Mouse (Mus musculus): ENCODE data around the gene Uxs1. TPM values are rescaled to one million over a fixed set of nuclear protein-coding genes. Genes with fewer than 3 reads are reported as not detected.

Gene Uxs1
- polyA plus RNA-seq, 1 experiment from 2014 or later = 32.3 TPM

DNA sequence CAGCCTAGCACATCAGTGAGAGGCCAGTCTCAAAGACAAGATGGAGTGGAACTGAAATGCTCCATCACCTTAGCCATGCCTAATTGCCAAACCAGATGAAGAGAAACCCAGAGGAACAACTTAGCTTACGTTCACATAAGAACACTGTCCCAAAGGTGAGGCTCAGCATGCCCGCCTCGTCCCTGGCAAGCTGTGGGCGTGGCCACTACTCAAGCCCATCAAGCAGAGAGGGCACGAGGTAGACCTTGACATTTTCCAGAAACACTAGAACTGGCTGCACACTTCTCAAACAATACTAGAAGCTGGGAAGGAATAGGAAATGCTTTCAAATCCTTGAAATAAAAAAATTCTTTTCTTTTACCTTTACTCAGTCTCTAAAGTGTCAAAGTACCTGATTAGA lies 5.0 kb downstream of the Uxs1 start:
- peaks cover 3% of the 10 kb centered on the region; the same call in 1 of the 2 replicates for H3K4me1 ChIP-seq (ENCODE audit: insufficient read depth)
- H3K9ac ChIP-seq = no peak overlapping the region
- no peak for TF ChIP-seq CTCF (IDR thresholded peaks at IDR 0.05; ENCODE audit: low read depth)
- no peak overlapping the region for H3K4me3 ChIP-seq (ENCODE audit: low read depth, low read length)
- H3K9me3 ChIP-seq (ENCODE audit: low read depth, low read length) = no peaks in the 10 kb centered on the region
- DNase-seq (no peak), ATAC-seq (ENCODE audit: insufficient read depth) (no peak)
- no peak overlapping the region for H3K27ac ChIP-seq (ENCODE audit: low read depth)
- 70% methylated on average over 5 of the region's 5 CpGs for WGBS
- H3K36me3 ChIP-seq (ENCODE audit: insufficient read depth) = no peaks in the 10 kb centered on the region
- no peak overlapping the region for H3K4me2 ChIP-seq
- H3K27me3 ChIP-seq (ENCODE audit: insufficient read depth, low read length) = no peaks in the 10 kb centered on the region

GRCm38 (mm10) chr1:43821804-43822203 lies 5.8 kb downstream of the Uxs1 start:
- DNase-seq = no peak
- no peak for TF ChIP-seq CTCF (IDR thresholded peaks at IDR 0.05; ENCODE audit: low read depth)

DNA sequence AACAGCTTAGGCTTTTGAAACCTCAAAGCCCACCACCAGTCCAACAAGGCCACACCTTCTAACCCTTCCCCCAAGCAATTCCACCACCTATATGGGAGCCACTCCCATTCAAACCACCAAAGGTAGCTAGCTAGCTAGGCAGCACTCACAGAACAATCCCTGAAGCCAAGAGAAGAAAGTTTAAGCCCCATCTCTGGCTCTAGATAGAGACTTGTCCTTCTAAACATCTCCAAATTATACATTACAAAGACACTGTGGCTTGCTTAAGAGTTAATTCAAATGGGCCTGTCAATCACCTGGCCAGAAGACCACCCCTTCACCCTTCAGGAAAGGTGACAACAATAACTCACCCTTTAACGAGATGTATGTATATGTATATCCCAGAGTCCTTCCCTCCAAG lies 7.0 kb downstream of the Uxs1 start:
- no peak overlapping the region for H3K4me2 ChIP-seq
- DNase-seq (no peak), ATAC-seq (ENCODE audit: insufficient read depth) (no peak)
- H3K27me3 ChIP-seq (ENCODE audit: insufficient read depth, low read length) = no peaks in the 10 kb centered on the region
- no peak overlapping the region for H3K27ac ChIP-seq (ENCODE audit: low read depth)
- 47% methylated on average over 1 of the region's 1 CpGs for WGBS
- H3K4me3 ChIP-seq (ENCODE audit: low read depth, low read length) = no peak overlapping the region
- H3K4me1 ChIP-seq (ENCODE audit: insufficient read depth) = no peaks in the 10 kb centered on the region
- H3K9ac ChIP-seq = no peak overlapping the region
- no peaks in the 10 kb centered on the region for H3K9me3 ChIP-seq (ENCODE audit: low read depth, low read length)
- H3K36me3 ChIP-seq (ENCODE audit: insufficient read depth) = no peaks in the 10 kb centered on the region
- no peak for TF ChIP-seq CTCF (IDR thresholded peaks at IDR 0.05; ENCODE audit: low read depth)

More at GRCm38 (mm10) chr1:43821804-43822203, 5.8 kb downstream of the Uxs1 start:
- no peaks in the 10 kb centered on the region for H3K27me3 ChIP-seq (ENCODE audit: insufficient read depth, low read length)
- H3K4me1 ChIP-seq (ENCODE audit: insufficient read depth) = peaks cover 3% of the 10 kb centered on the region; the same call in 1 of the 2 replicates
- ATAC-seq (ENCODE audit: insufficient read depth) = no peak
- no peak overlapping the region for H3K27ac ChIP-seq (ENCODE audit: low read depth)
- H3K9ac ChIP-seq = no peak overlapping the region
- no peaks in the 10 kb centered on the region for H3K9me3 ChIP-seq (ENCODE audit: low read depth, low read length)
- no peak overlapping the region for H3K4me3 ChIP-seq (ENCODE audit: low read depth, low read length)
- no peaks in the 10 kb centered on the region for H3K36me3 ChIP-seq (ENCODE audit: insufficient read depth)
- WGBS = 75% methylated on average over 1 of the region's 1 CpGs
- H3K4me2 ChIP-seq = no peak overlapping the region

GRCm38 (mm10) chr1:43819091-43819490 lies 8.5 kb downstream of the Uxs1 start:
- TF ChIP-seq CTCF (IDR thresholded peaks at IDR 0.05; ENCODE audit: low read depth) = no peak
- 77% methylated on average over 2 of the region's 2 CpGs for WGBS
- Histone ChIP-seq H3K9me3 (ENCODE audit: low read depth, low read length) (no peaks in the 10 kb centered on the region), H3K4me3 (ENCODE audit: low read depth, low read length) (no peak overlapping the region), H3K9ac (no peak overlapping the region), H3K4me1 (ENCODE audit: insufficient read depth) (no peaks in the 10 kb centered on the region), H3K27ac (ENCODE audit: low read depth) (no peak overlapping the region), H3K27me3 (ENCODE audit: insufficient read depth, low read length) (no peaks in the 10 kb centered on the region), H3K4me2 (no peak overlapping the region), H3K36me3 (ENCODE audit: insufficient read depth) (no peaks in the 10 kb centered on the region)
- DNase-seq (no peak), ATAC-seq (ENCODE audit: insufficient read depth) (no peak)

DNA sequence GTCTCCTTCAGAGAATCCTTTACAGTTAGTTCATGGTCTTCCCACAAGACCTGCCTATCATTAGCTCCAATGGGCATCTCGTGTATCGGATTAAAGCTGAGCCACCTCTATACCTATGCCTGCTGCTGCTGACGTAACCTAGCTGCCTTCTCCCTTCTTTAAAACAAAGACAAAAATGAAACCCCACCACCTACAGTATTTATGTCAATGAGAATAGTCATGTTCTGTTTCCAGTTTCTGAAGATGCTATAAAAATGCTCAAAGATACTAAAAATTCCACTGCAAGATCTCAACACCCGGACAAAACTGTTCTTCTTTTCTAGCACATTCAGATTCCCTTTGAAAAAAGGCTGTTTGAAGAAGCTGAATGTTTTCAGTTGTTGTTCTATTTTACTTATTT lies 9.2 kb downstream of the Uxs1 start:
- Histone ChIP-seq H3K36me3 (ENCODE audit: insufficient read depth) (no peaks in the 10 kb centered on the region), H3K9me3 (ENCODE audit: low read depth, low read length) (no peaks in the 10 kb centered on the region), H3K4me1 (ENCODE audit: insufficient read depth) (no peaks in the 10 kb centered on the region), H3K4me3 (ENCODE audit: low read depth, low read length) (no peak overlapping the region), H3K4me2 (no peak overlapping the region), H3K27me3 (ENCODE audit: insufficient read depth, low read length) (no peaks in the 10 kb centered on the region), H3K27ac (ENCODE audit: low read depth) (no peak overlapping the region), H3K9ac (no peak overlapping the region)
- DNase-seq = no peak
- WGBS = 87% methylated on average over 4 of the region's 4 CpGs
- ATAC-seq (ENCODE audit: insufficient read depth) = no peak
- no peak for TF ChIP-seq CTCF (IDR thresholded peaks at IDR 0.05; ENCODE audit: low read depth)

DNA sequence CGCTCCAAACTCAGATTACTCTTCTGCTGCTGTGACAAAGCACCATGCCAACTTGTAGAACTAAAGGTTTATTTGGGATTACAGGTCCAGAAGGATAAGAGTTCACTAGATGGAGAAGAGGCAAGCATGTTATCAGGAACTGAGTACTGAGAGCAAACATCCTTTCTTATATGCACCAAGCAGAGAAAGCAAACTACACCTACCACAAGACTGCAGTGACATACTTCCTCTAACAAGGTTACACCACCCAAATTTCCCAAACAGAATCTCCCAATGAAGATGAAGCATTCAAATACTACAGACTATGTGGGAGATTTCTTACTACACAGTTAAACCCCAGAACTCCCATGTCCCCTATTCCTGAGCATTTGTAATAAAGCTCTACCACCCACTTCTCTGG lies 15.8 kb downstream of the Uxs1 start:
- Histone ChIP-seq H3K4me2 (no peak overlapping the region), H3K9me3 (ENCODE audit: low read depth, low read length) (no peaks in the 10 kb centered on the region), H3K9ac (no peak overlapping the region), H3K27me3 (ENCODE audit: insufficient read depth, low read length) (no peaks in the 10 kb centered on the region), H3K4me3 (ENCODE audit: low read depth, low read length) (no peak overlapping the region), H3K27ac (ENCODE audit: low read depth) (no peak overlapping the region), H3K4me1 (ENCODE audit: insufficient read depth) (no peaks in the 10 kb centered on the region), H3K36me3 (ENCODE audit: insufficient read depth) (no peaks in the 10 kb centered on the region)
- no peak for TF ChIP-seq CTCF (IDR thresholded peaks at IDR 0.05; ENCODE audit: low read depth)
- no peak for ATAC-seq (ENCODE audit: insufficient read depth)
- 97% methylated on average over 1 of the region's 1 CpGs for WGBS
- no peak for DNase-seq

GRCm38 (mm10) chr1:43811055-43811454 lies 16.5 kb downstream of the Uxs1 start:
- WGBS = 74% methylated on average over 3 of the region's 3 CpGs
- TF ChIP-seq CTCF (IDR thresholded peaks at IDR 0.05; ENCODE audit: low read depth) = no peak

GRCm38 (mm10) chr1:43809351-43809750 lies 18.2 kb downstream of the Uxs1 start:
- Histone ChIP-seq H3K9ac (no peak overlapping the region), H3K9me3 (ENCODE audit: low read depth, low read length) (no peaks in the 10 kb centered on the region), H3K36me3 (ENCODE audit: insufficient read depth) (no peaks in the 10 kb centered on the region), H3K4me2 (no peak overlapping the region), H3K4me1 (ENCODE audit: insufficient read depth) (no peaks in the 10 kb centered on the region), H3K27me3 (ENCODE audit: insufficient read depth, low read length) (no peaks in the 10 kb centered on the region), H3K4me3 (ENCODE audit: low read depth, low read length) (no peak overlapping the region), H3K27ac (ENCODE audit: low read depth) (no peak overlapping the region)
- 90% methylated on average over 2 of the region's 2 CpGs for WGBS
- DNase-seq (no peak), ATAC-seq (ENCODE audit: insufficient read depth) (no peak)
- no peak for TF ChIP-seq CTCF (IDR thresholded peaks at IDR 0.05; ENCODE audit: low read depth)

More at GRCm38 (mm10) chr1:43811055-43811454, 16.5 kb downstream of the Uxs1 start:
- Histone ChIP-seq H3K4me2 (no peak overlapping the region), H3K27me3 (ENCODE audit: insufficient read depth, low read length) (no peaks in the 10 kb centered on the region), H3K27ac (ENCODE audit: low read depth) (no peak overlapping the region), H3K4me1 (ENCODE audit: insufficient read depth) (no peaks in the 10 kb centered on the region), H3K36me3 (ENCODE audit: insufficient read depth) (no peaks in the 10 kb centered on the region), H3K9me3 (ENCODE audit: low read depth, low read length) (no peaks in the 10 kb centered on the region), H3K4me3 (ENCODE audit: low read depth, low read length) (no peak overlapping the region), H3K9ac (no peak overlapping the region)
- DNase-seq (no peak), ATAC-seq (ENCODE audit: insufficient read depth) (no peak)

Data from lung, embryonic 14.5 days (tissue).